Mouse (Mus musculus): ENCODE results near the gene Podxl. TPM values are rescaled to one million over a fixed set of nuclear protein-coding genes. Genes with fewer than 3 reads are reported as not detected.

Gene Podxl
- polyA plus RNA-seq, 1 experiment from 2014 or later, result 16.9 TPM

DNA sequence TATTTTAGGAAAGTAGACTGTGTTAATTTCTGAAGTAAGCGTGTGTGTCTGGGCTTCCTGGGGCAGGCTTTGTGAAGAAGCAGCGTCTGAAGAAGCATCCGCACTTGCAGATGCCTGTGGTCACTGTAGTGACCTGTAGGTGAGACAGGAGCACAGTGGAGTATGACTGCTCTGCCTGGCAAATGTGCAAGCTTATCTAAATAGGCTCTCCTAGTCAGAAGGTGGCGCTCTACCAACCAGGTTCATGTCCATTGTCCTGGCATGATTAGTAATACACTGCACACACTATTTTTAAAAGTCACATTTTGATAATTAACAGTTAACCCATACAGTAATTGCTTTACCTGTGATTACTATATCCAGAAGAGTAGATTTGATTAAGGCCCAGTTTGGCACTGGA, 85.6 kb downstream of the Podxl start:
- H3K9ac ChIP-seq (ENCODE audit: low read length), result no peak overlapping the region
- H3K27me3 ChIP-seq (ENCODE audit: control insufficient read depth, insufficient read depth, low read length), result no peaks in the 10 kb centered on the region
- WGBS, result 79% methylated on average over 4 of the region's 4 CpGs
- no peaks in the 10 kb centered on the region for H3K4me1 ChIP-seq (ENCODE audit: control insufficient read depth, insufficient read depth, low read length)
- H3K27ac ChIP-seq (ENCODE audit: low read length), result no peak overlapping the region
- no peaks in the 10 kb centered on the region for H3K9me3 ChIP-seq (replicated peaks; ENCODE audit: control insufficient read depth, low read length)
- H3K4me2 ChIP-seq (ENCODE audit: low read depth, low read length), result no peak overlapping the region
- ATAC-seq (replicated peaks; ENCODE audit: extremely low read depth, insufficient read depth, low FRiP score), result no peak
- no peak overlapping the region for H3K4me3 ChIP-seq (ENCODE audit: low read length)
- H3K36me3 ChIP-seq (ENCODE audit: control insufficient read depth, insufficient read depth), result peaks cover 17% of the 10 kb centered on the region

Other genes starting within 250 kb of the Podxl start
- 214 and 228 TPM in 2 replicates for gene Mkln1, start 165.2 kb downstream of the Podxl start, polyA plus RNA-seq (2015; fragmentation: Nextera tagmentation; extraction: Ambion mirVana)

All from heart, embryonic 16.5 days (tissue).